Mouse (Mus musculus): ENCODE data around the gene Tada2a.

DNA sequence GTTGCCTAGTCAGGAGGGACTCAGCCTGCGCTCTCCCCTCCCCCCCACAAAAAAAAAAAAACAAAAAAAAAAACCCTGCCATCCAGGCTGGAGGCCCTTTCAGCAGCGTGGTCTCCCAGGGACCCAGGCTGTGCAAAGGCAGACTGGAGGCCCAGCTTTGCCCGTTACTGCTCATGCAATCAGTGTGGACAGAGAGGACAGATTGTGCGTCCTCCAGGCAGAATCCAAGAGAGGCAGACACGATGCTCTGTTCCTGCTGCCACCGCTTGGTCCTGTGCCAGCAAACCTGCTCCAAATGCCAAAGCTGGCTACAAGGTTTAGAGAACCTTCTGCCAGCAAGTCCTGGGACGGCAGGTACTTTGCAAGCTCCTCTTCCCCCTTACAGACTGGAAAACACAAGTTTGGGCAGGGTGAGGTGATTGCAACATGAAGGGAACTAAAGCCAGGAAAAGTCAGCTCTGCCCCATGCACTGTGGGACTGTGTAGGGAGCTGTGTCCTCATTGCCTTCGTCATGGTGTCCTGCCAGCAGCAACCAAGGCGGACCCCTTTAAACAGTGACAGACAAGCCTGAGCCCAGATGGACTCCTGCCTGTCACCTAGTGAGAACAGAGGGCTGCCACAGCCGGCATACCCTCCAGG, 75.8 kb downstream of the Tada2a start:
- no peak for TF ChIP-seq EP300 (IDR thresholded peaks at IDR 0.05; ENCODE audit: insufficient read depth, low read depth, low read length)
- no peak for TF ChIP-seq CTCF (IDR thresholded peaks at IDR 0.05)
- no peak for TF ChIP-seq POLR2A (IDR thresholded peaks at IDR 0.05; ENCODE audit: insufficient read depth, low read depth, low read length)
